Comparison of ENCODE assay signal across 10 mouse cellular contexts in the genomic region with DNA sequence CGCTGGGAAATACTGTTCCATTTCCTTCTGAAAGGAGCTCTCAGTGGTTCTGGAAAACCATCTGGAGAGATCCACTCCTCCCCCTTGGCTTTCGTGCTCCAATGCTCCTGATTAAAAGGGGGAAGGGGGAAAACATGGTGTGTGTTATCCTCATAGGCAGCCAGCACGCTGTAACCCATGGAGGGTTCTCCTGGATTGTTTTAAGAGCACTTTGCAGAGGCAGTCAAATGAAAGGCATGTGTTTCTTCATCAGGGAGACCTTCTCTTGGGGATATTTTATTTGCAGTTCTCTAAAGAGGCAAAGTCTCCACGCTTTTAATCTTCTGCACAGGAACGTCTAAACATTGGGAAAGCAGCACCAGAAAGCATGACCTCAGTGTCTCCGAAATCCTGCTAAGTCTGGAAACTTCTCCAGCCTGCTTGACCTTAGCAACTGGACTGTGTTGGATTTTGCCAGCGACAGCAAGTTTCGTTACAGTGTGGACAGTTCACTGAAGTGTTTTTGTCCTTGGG.
A peak's percentile ranks its signal among the peaks of the same experiment; 100 is the strongest.
DNase-seq lines count a peak whose midpoint lies in the region; ATAC-seq and TF ChIP-seq lines count a peak whose summit lies in the region.
"Had no signal": no experiment of that assay in that cellular context is flagged by ENCODE, and none has a peak within 500 bp of the region (broad histone marks: within the 10 kb centered on the region; RNA-seq: fewer than 3 reads in every experiment).

No protein-coding gene starts in this region.

- no peaks in the 10 kb centered on the region for H3K9me3 ChIP-seq in limb, embryonic 15.5 days
- H3K9me3 ChIP-seq in liver, postnatal 0 days (ENCODE audit: low read length) = no peaks in the 10 kb centered on the region
- H3K9me3 ChIP-seq: liver, embryonic 15.5 days; neural tube, embryonic 13.5 days had no signal

- no peaks in the 10 kb centered on the region for H3K27me3 ChIP-seq in limb, embryonic 15.5 days
- no peaks in the 10 kb centered on the region for H3K27me3 ChIP-seq in liver, postnatal 0 days (ENCODE audit: insufficient read depth, low read length)
- H3K27me3 ChIP-seq: liver, embryonic 15.5 days; neural tube, embryonic 13.5 days had no signal

- no peak for TF ChIP-seq CTCF in liver, postnatal 0 days (IDR thresholded peaks at IDR 0.05; ENCODE audit: low read depth)

- peak; percentile 53 for DNase-seq in adrenal gland, adult 2 months
- no peak for DNase-seq in adrenal gland, postnatal 25 days
- peak; percentile 62 for DNase-seq in adrenal gland, postnatal 14 days
- peak; percentile 67 for DNase-seq in heart, postnatal 25 days (ENCODE audit: low spot score)
- DNase-seq in cerebellum, adult 11-12 months = no peak
- DNase-seq in liver, postnatal 0 days = no peak

- TF ChIP-seq EP300 in liver, postnatal 0 days (IDR thresholded peaks at IDR 0.05; ENCODE audit: low read depth) = no peak

- peaks cover 62% of the 10 kb centered on the region for H3K4me1 ChIP-seq in limb, embryonic 15.5 days
- H3K4me1 ChIP-seq in liver, postnatal 0 days (ENCODE audit: insufficient read depth) = no peaks in the 10 kb centered on the region
- H3K4me1 ChIP-seq: liver, embryonic 15.5 days had no signal

- ATAC-seq in limb, embryonic 15.5 days (ENCODE audit: insufficient number of reproducible peaks, low FRiP score, low TSS enrichment, low read depth) = 0 out of 2 replicates have a peak, but pooled peaks have one; percentile 36
- ATAC-seq in activated CD4-positive, CD25-positive, alpha-beta regulatory T cell, adult 4 months = no peak
- ATAC-seq in liver, postnatal 0 days = no peak

- intact Hi-C loops in heart, postnatal 25 days (cut with DNase I) = no loop called here

- H3K27ac ChIP-seq in limb, embryonic 15.5 days = peak overlapping the region; percentile 82
- no peak overlapping the region for H3K27ac ChIP-seq in liver, postnatal 0 days (ENCODE audit: low read depth)
- H3K27ac ChIP-seq: liver, embryonic 15.5 days; neural tube, embryonic 13.5 days had no signal

- H3K4me3 ChIP-seq in limb, embryonic 15.5 days = no peak overlapping the region
- H3K4me3 ChIP-seq in liver, postnatal 0 days (ENCODE audit: low read depth, low read length) = no peak overlapping the region
- H3K4me3 ChIP-seq: liver, embryonic 15.5 days; neural tube, embryonic 13.5 days had no signal

- no peak overlapping the region for H3K9ac ChIP-seq in limb, embryonic 15.5 days
- no peak overlapping the region for H3K9ac ChIP-seq in liver, postnatal 0 days (replicated peaks)
- H3K9ac ChIP-seq: liver, embryonic 15.5 days; neural tube, embryonic 13.5 days had no signal

- no peaks in the 10 kb centered on the region for H3K36me3 ChIP-seq in limb, embryonic 15.5 days
- H3K36me3 ChIP-seq in liver, postnatal 0 days (replicated peaks; ENCODE audit: insufficient read depth, low read length) = no peaks in the 10 kb centered on the region
- H3K36me3 ChIP-seq: liver, embryonic 15.5 days; neural tube, embryonic 13.5 days had no signal

- no peak overlapping the region for H3K4me2 ChIP-seq in limb, embryonic 15.5 days
- H3K4me2 ChIP-seq in liver, postnatal 0 days (ENCODE audit: low read depth, low read length) = no peak overlapping the region
- H3K4me2 ChIP-seq: liver, embryonic 15.5 days; neural tube, embryonic 13.5 days had no signal

- WGBS in limb, embryonic 15.5 days = 32% methylated on average over 8 of the region's 8 CpGs
- WGBS in liver, postnatal 0 days (ENCODE audit: insufficient replicate concordance) = 64% methylated on average over 8 of the region's 8 CpGs

Comparison
In these comparisons a context has a peak if more than half of its experiments do, and no peak if none do; other contexts are left out.
1. DNase-seq: peak in adrenal gland, adult 2 months (single experiment), adrenal gland, postnatal 14 days (single experiment) and heart, postnatal 25 days (single experiment); none in adrenal gland, postnatal 25 days (single experiment), cerebellum, adult 11-12 months (single experiment) and liver, postnatal 0 days (single experiment).